Mouse (Mus musculus) hindbrain, embryonic 15.5 days (tissue): ENCODE measurements around the gene Cxcr6. TPM values are rescaled to one million over a fixed set of nuclear protein-coding genes. Genes with fewer than 3 reads are reported as not detected.

Experiments used
- ATAC-seq: fragments of 200-750 bp; cut with Nextera tagmentation; 2 replicates; pipeline ENCODE4 v1.8.0; 2017; ENCODE audit warnings: low read depth, moderate number of reproducible peaks, moderate TSS enrichment; ENCODE audit not compliant: low FRiP score
- H3K27ac ChIP-seq: fragments of 300-500 bp; sonication (generic); replicated peaks from 2 replicates; pipeline ENCODE4 v1.5.1; 2015; ENCODE audit warnings: mild to moderate bottlenecking, inconsistent platforms
- H3K27me3 ChIP-seq: fragments of 300-500 bp; sonication (generic); 2 replicates; pipeline ENCODE4 v1.6.1; 2015; ENCODE audit warnings: control low read depth, inconsistent platforms
- H3K36me3 ChIP-seq: fragments of 300-500 bp; sonication (generic); 2 replicates; pipeline ENCODE4 v1.6.1; 2015; ENCODE audit warnings: control low read depth, inconsistent platforms
- H3K4me1 ChIP-seq: fragments of 300-500 bp; sonication (generic); replicated peaks from 2 replicates; pipeline ENCODE4 v1.6.1; 2015; ENCODE audit warnings: control low read depth, inconsistent platforms
- H3K4me2 ChIP-seq: fragments of 300-500 bp; sonication (generic); 2 replicates; pipeline ENCODE4 v1.6.1; 2015; ENCODE audit warnings: moderate library complexity, mild to moderate bottlenecking, inconsistent platforms
- H3K4me3 ChIP-seq: fragments of 300-500 bp; sonication (generic); 2 replicates; pipeline ENCODE4 v1.5.1; 2015; ENCODE audit warnings: mild to moderate bottlenecking, inconsistent platforms
- H3K9ac ChIP-seq: fragments of 300-500 bp; sonication (generic); 2 replicates; pipeline ENCODE4 v1.6.1; 2015; ENCODE audit warnings: inconsistent platforms
- H3K9me3 ChIP-seq: fragments of 300-500 bp; sonication (generic); 2 replicates; pipeline ENCODE4 v1.6.1; 2016; ENCODE audit warnings: control low read depth, inconsistent platforms
- WGBS: fragments of 180-500 bp; shearing (Covaris S2); methylation state at CpG from one replicate; pipeline ENCODE4 v1.1.7; 2015; 5-methylcytosine and 5-hydroxymethylcytosine counted together
- polyA plus RNA-seq: library from polyadenylated mRNA; unstranded; fragments of >200 nt; fragmentation: Nextera tagmentation; extraction: Ambion mirVana; gene quantifications from 2 replicates; pipeline ENCODE4 v1.2.1, GENCODE M21; 2015

Cxcr6 gene
- polyA plus RNA-seq, 1 experiment from 2014 or later, result 0.25 TPM

DNA sequence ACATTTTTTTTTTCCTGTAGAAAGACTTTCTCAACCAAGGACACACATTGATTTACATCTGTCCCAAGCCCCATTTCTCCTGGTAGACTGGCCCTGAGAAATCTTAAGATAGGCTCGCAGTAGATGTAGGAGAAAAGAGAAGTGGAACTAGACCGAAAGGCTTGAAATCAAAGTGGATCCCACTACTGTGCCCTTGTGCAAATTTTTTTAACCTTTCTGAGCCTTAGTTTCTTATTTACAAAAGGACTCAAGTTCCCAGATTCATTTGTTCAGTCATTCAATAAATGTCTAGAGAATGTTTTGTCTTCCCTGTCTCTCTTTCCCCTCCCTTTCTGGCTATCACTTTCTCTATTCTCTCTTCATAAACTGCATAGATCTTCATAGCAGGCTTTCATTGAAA, 50.6 kb downstream of the Cxcr6 start:
- Histone ChIP-seq H3K4me3 (no peak overlapping the region), H3K9ac (no peak overlapping the region), H3K4me1 (peaks cover 4% of the 10 kb centered on the region), H3K27me3 (no peaks in the 10 kb centered on the region), H3K4me2 (no peak overlapping the region), H3K27ac (no peak overlapping the region), H3K9me3 (no peaks in the 10 kb centered on the region), H3K36me3 (no peaks in the 10 kb centered on the region)
- ATAC-seq, result no peak
- WGBS, result 91% methylated on average over 2 of the region's 2 CpGs

Other genes starting within 250 kb of the Cxcr6 start
- 0.37 and 0.51 TPM in 2 replicates for gene Slc6a20b, start 173.9 kb upstream of the Cxcr6 start, polyA plus RNA-seq
- gene Ccr9, start 128.0 kb upstream of the Cxcr6 start, polyA plus RNA-seq, result 0.25 and 0.49 TPM in 2 replicates
- gene Slc6a20a, start 127.6 kb upstream of the Cxcr6 start, polyA plus RNA-seq, result 10.7 and 13.8 TPM in 2 replicates
- 44.2 and 52.0 TPM in 2 replicates for gene Lztfl1, start 88.8 kb upstream of the Cxcr6 start, polyA plus RNA-seq
- 14.0 and 14.6 TPM in 2 replicates for gene Fyco1, start 45.4 kb downstream of the Cxcr6 start, polyA plus RNA-seq
- gene Xcr1, start 55.6 kb downstream of the Cxcr6 start, polyA plus RNA-seq, result 0.05 TPM in 1 of 2 replicates, not detected in the other
- gene Ccr1, start 162.2 kb downstream of the Cxcr6 start, polyA plus RNA-seq, result 1.2 and 1.3 TPM in 2 replicates
- not detected in 2 replicates for gene Ccr1l1, start 171.9 kb downstream of the Cxcr6 start, polyA plus RNA-seq
- 0.04 TPM in 1 of 2 replicates, not detected in the other for gene Ccr3, start 215.5 kb downstream of the Cxcr6 start, polyA plus RNA-seq